Comparison of ENCODE assay signal across 9 mouse cellular contexts in the genomic region with DNA sequence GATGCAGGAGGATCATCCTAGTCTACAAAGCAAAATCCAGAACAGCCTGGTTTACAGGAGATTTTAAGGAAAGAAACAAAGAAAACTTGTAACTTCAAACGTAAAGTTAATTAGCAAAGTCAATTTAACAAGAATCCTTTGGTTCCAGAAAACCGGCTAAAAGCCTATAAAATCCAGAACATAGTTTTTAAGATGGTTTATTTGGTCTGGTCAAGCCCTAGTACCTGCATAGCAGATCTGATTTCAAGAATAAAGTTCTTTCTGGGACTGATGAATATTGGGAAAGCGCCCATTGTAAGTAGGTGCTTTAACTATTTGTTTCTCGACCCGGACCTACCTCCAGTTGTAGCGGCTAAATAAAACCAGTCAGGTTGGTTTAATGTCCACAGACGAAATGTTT. TPM values are rescaled to one million over a fixed set of nuclear protein-coding genes. Genes with fewer than 3 reads are reported as not detected.
A peak's percentile ranks its signal among the peaks of the same experiment; 100 is the strongest.
DNase-seq lines count a peak whose midpoint lies in the region; ATAC-seq and TF ChIP-seq lines count a peak whose summit lies in the region.
"Had no signal": no experiment of that assay in that cellular context is flagged by ENCODE, and none has a peak within 500 bp of the region (broad histone marks: within the 10 kb centered on the region; RNA-seq: fewer than 3 reads in every experiment).

No protein-coding gene starts in this region.

- 0 out of 2 replicates have a peak, but pooled peaks cover 3% of the 10 kb centered on the region for H3K9me3 ChIP-seq in heart, embryonic 14.5 days (ENCODE audit: control insufficient read depth, low read length)
- no peaks in the 10 kb centered on the region for H3K9me3 ChIP-seq in ES-E14 (ENCODE audit: control insufficient read depth, insufficient read depth, low read depth, low read length)
- no peaks in the 10 kb centered on the region for H3K9me3 ChIP-seq in hindbrain, embryonic 10.5 days
- no peaks in the 10 kb centered on the region for H3K9me3 ChIP-seq in midbrain, embryonic 10.5 days (replicated peaks)

- peak overlapping the region; percentile 75 for H3K9ac ChIP-seq in heart, embryonic 14.5 days (ENCODE audit: low read length)
- H3K9ac ChIP-seq in ES-E14 (ENCODE audit: insufficient read depth, low read depth, low read length, poor library complexity, severe bottlenecking): peak overlapping the region; percentile 84; the same call in 1 of the 2 replicates

- H3K27me3 ChIP-seq in heart, embryonic 14.5 days (ENCODE audit: control insufficient read depth, insufficient read depth, low read length): no peaks in the 10 kb centered on the region
- no peaks in the 10 kb centered on the region for H3K27me3 ChIP-seq in hindbrain, embryonic 10.5 days (ENCODE audit: insufficient read depth, poor library complexity, severe bottlenecking)
- no peaks in the 10 kb centered on the region for H3K27me3 ChIP-seq in midbrain, embryonic 10.5 days (ENCODE audit: low read depth, poor library complexity, severe bottlenecking)

- DNase-seq in heart, adult 11 months: no peak
- DNase-seq in ES-E14 (ENCODE audit: low read depth, low spot score): no peak
- DNase-seq in hindbrain, embryonic 10.5 days (ENCODE audit: low spot score): no peak
- no peak for DNase-seq in midbrain, embryonic 10.5 days (ENCODE audit: low spot score)
- no peak for DNase-seq in cerebellum, adult 8-10 months
- DNase-seq in retina, postnatal 1 day: no peak
- DNase-seq in cerebellum, adult 9-11 months: no peak
- DNase-seq: cerebellum, adult 11-12 months had no signal

- in situ Hi-C loops in ES-E14 (cut with MboI; ENCODE audit: low sequenced_read_pairs in 2 of 2, unreplicated experiment in 2 of 2): no loop called here

- peak overlapping the region; percentile 74 to 75 for H3K4me3 ChIP-seq in heart, embryonic 14.5 days (ENCODE audit: control insufficient read depth in 1 of 2, insufficient read depth in 1 of 2, low read depth in 1 of 2, low read length in 2 of 2)
- H3K4me3 ChIP-seq in ES-E14 (ENCODE audit: insufficient read depth in 1 of 2, low read depth in 1 of 2, low read length in 2 of 2, poor library complexity in 1 of 2, severe bottlenecking in 1 of 2): peak overlapping the region; percentile 78 to 94
- peak overlapping the region; percentile 89 for H3K4me3 ChIP-seq in hindbrain, embryonic 10.5 days
- peak overlapping the region; percentile 86 for H3K4me3 ChIP-seq in midbrain, embryonic 10.5 days

- ATAC-seq in heart, embryonic 14.5 days (ENCODE audit: insufficient number of reproducible peaks, insufficient read depth, low FRiP score, low read depth): no peak

- peak overlapping the region; percentile 84 for H3K4me2 ChIP-seq in heart, embryonic 14.5 days (ENCODE audit: low read length)

- H3K4me1 ChIP-seq in heart, embryonic 14.5 days (ENCODE audit: control insufficient read depth in 2 of 2, insufficient read depth in 2 of 2, low read length in 2 of 2): peaks cover 0 to 7% of the 10 kb centered on the region in 2 experiments; a peak in 2 of 4 replicates
- H3K4me1 ChIP-seq in ES-E14 (ENCODE audit: control insufficient read depth in 2 of 2, insufficient read depth in 2 of 2, low read length in 2 of 2, poor library complexity in 1 of 2): no peaks in the 10 kb centered on the region; a peak in 2 of 4 replicates
- H3K4me1 ChIP-seq in hindbrain, embryonic 10.5 days (replicated peaks): peaks cover 17% of the 10 kb centered on the region
- peaks cover 20% of the 10 kb centered on the region for H3K4me1 ChIP-seq in midbrain, embryonic 10.5 days

- peaks cover 12% of the 10 kb centered on the region for H3K36me3 ChIP-seq in heart, embryonic 14.5 days (ENCODE audit: control insufficient read depth, insufficient read depth, low read length)
- peaks cover 3% of the 10 kb centered on the region; the same call in 1 of the 2 replicates for H3K36me3 ChIP-seq in ES-E14 (ENCODE audit: control insufficient read depth, insufficient read depth, low read length, poor library complexity, severe bottlenecking)
- peaks cover 14% of the 10 kb centered on the region for H3K36me3 ChIP-seq in hindbrain, embryonic 10.5 days
- peaks cover 19% of the 10 kb centered on the region for H3K36me3 ChIP-seq in midbrain, embryonic 10.5 days

- H3K27ac ChIP-seq in heart, embryonic 14.5 days (replicated peaks in 1 of 2; ENCODE audit: control insufficient read depth in 1 of 2, insufficient read depth in 1 of 2, low read depth in 2 of 2, low read length in 2 of 2): no peak overlapping the region
- no peak overlapping the region for H3K27ac ChIP-seq in ES-E14 (ENCODE audit: insufficient read depth, low read depth, low read length, poor library complexity, severe bottlenecking)
- peak overlapping the region; percentile 89 for H3K27ac ChIP-seq in hindbrain, embryonic 10.5 days
- H3K27ac ChIP-seq in midbrain, embryonic 10.5 days (replicated peaks): no peak overlapping the region; the same call in 1 of the 2 replicates

- 19% methylated on average over 7 of the region's 7 CpGs for WGBS in heart, embryonic 14.5 days
- 10% methylated on average over 7 of the region's 7 CpGs for WGBS in hindbrain, embryonic 10.5 days
- WGBS in midbrain, embryonic 10.5 days: 10% methylated on average over 7 of the region's 7 CpGs

TF ChIP-seq in ES-E14, 5 proteins besides CTCF, POLR2A, EP300 and RAD21:
- TF ChIP-seq MAFK (IDR thresholded peaks at IDR 0.05; ENCODE audit: insufficient read depth, low read depth, low read length): no peak
- TF ChIP-seq CHD2 (IDR thresholded peaks at IDR 0.05; ENCODE audit: low read depth, low read length): no peak
- no peak for TF ChIP-seq ZNF384 (IDR thresholded peaks at IDR 0.05; ENCODE audit: low read depth, low read length)
- no peak for TF ChIP-seq HCFC1 (IDR thresholded peaks at IDR 0.05; ENCODE audit: borderline replicate concordance, insufficient read depth, low read length)
- TF ChIP-seq ZC3H11A (IDR thresholded peaks at IDR 0.05; ENCODE audit: borderline replicate concordance, low read depth, low read length): no peak
TF ChIP-seq in ES-E14: peak in this region for 0.

RNA-seq across cellular contexts. Expression of a gene that starts 0.9 kb away (rescaled TPM):
- polyA plus RNA-seq in heart, embryonic 14.5 days (2014; fragmentation: Nextera tagmentation; extraction: Ambion mirVana): 25.0 and 25.7 TPM in 2 replicates
- 56.8 and 59.7 TPM in 2 replicates for total RNA-seq in ES-E14 (2012; rRNA removed)
- 45.0 and 46.6 TPM in 2 replicates for polyA plus RNA-seq in hindbrain, embryonic 10.5 days (2016; fragmentation: Nextera tagmentation; extraction: Ambion mirVana)
- 45.5 and 49.2 TPM in 2 replicates for polyA plus RNA-seq in midbrain, embryonic 10.5 days (2016; fragmentation: Nextera tagmentation; extraction: Ambion mirVana)
